Mouse (Mus musculus) mature B cell (primary cell): ENCODE results near the gene Cpm.

ENCODE experiments used
- in situ Hi-C: fragments of 300-500 bp; cut with MboI; formaldehyde crosslinking; loops from 2 replicates; pipeline ENCODE4 v1.14.3; 2019

Cpm gene

GRCm38 (mm10) chr10:117620934-117621501 is 8.3 kb upstream of the Cpm start:
- in situ Hi-C loops: no loop called here

- in situ Hi-C loops: no loop called here
Measured at GRCm38 (mm10) chr10:117621616-117622533, 7.4 kb upstream of the Cpm start.

- in situ Hi-C loops: no loop called here
Measured at GRCm38 (mm10) chr10:117623358-117623757, 5.9 kb upstream of the Cpm start.

GRCm38 (mm10) chr10:117624222-117624621 is 5.1 kb upstream of the Cpm start:
- in situ Hi-C loops: no loop called here

- in situ Hi-C loops: no loop called here
Measured at GRCm38 (mm10) chr10:117624655-117625497, 4.4 kb upstream of the Cpm start.

- in situ Hi-C loops: no loop called here
Measured at GRCm38 (mm10) chr10:117625500-117626296, 3.6 kb upstream of the Cpm start.

- in situ Hi-C loops: no loop called here
Measured at GRCm38 (mm10) chr10:117626297-117626613, 3.0 kb upstream of the Cpm start.

GRCm38 (mm10) chr10:117626840-117627615 is 2.3 kb upstream of the Cpm start:
- in situ Hi-C loops: no loop called here

- in situ Hi-C loops: no loop called here
Measured at GRCm38 (mm10) chr10:117627616-117627930, 1.7 kb upstream of the Cpm start.

- in situ Hi-C loops: no loop called here
Measured at GRCm38 (mm10) chr10:117627949-117628348, 1.4 kb upstream of the Cpm start.

GRCm38 (mm10) chr10:117628363-117629168 is 734 bp upstream of the Cpm start:
- in situ Hi-C loops: no loop called here

- in situ Hi-C loops: no loop called here
Measured at GRCm38 (mm10) chr10:117630176-117630575, 876 bp downstream of the Cpm start.

GRCm38 (mm10) chr10:117630810-117631209 is 1.5 kb downstream of the Cpm start:
- in situ Hi-C loops: no loop called here

- in situ Hi-C loops: no loop called here
Measured at GRCm38 (mm10) chr10:117631562-117632259, 2.4 kb downstream of the Cpm start.

- in situ Hi-C loops: no loop called here
Measured at GRCm38 (mm10) chr10:117632394-117632793, 3.1 kb downstream of the Cpm start.

- in situ Hi-C loops: no loop called here
Measured at GRCm38 (mm10) chr10:117633564-117634208, 4.4 kb downstream of the Cpm start.

GRCm38 (mm10) chr10:117634323-117635030 is 5.2 kb downstream of the Cpm start:
- in situ Hi-C loops: no loop called here

- in situ Hi-C loops: no loop called here
Measured at GRCm38 (mm10) chr10:117635078-117635771, 5.9 kb downstream of the Cpm start.
